Mouse (Mus musculus): ENCODE data around the gene Hist1h4d.

DNA sequence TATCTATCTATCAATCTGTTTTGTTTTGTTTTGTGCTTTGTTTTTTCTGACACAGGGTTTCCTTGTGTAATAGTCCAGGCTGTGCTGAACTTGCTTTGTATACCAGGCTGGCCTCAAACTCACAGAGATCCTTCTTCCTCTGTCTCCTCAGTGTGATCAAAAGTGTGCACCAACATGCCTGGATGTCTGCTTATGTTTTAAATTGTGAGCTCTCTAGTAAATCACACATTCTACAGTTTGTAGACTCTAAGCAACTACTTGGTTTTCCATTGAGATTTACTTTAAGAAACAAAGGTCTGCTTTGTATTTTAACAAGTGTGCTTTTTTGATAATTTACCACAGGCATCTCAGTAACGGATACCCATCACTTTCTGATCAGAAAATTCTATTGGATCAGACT, 3.6 kb upstream of the Hist1h4d start:
- TF ChIP-seq CTCF (IDR thresholded peaks at IDR 0.05; ENCODE audit: control insufficient read depth, insufficient read depth, insufficient replicate concordance, low read depth, low read length) = no peak
- no peak for TF ChIP-seq POLR2A (IDR thresholded peaks at IDR 0.05; ENCODE audit: control insufficient read depth, low read depth, low read length)

All from testis, adult 2 months (tissue).